Mouse (Mus musculus): ENCODE results near the gene Tulp3. TPM values are rescaled to one million over a fixed set of nuclear protein-coding genes. Genes with fewer than 3 reads are reported as not detected.
"Not testable (repeated sequence)": the region's sequence is repeated elsewhere in the genome, so short reads cannot be mapped to it uniquely, and the experiment has no call there.

Gene Tulp3
- polyA plus RNA-seq, 1 experiment from 2014 or later, result 19.6 TPM

DNA sequence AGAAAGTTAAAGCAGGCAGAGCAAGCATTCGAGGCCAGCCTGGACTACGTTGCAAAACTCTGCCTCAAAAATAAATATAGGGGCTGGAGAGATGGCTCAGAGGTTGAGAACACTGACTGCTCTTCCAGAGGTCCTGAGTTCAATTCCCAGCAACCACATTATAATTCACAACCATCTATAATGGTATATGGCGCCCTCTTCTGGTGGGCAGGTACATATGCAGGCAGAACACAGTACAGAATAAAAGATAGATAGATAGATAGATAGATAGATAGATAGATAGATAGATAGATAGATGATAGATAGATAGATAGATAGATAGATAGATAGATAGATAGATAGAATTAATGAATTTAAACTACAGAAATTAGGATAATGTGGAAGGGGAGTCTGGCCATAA, 53.0 kb downstream of the Tulp3 start:
- 74% methylated on average over 3 of the region's 3 CpGs for WGBS
- peaks cover 50% of the 10 kb centered on the region for H3K27me3 ChIP-seq
- not testable (repeated sequence) for H3K9me3 ChIP-seq; H3K27ac ChIP-seq; H3K4me3 ChIP-seq (replicated peaks); H3K36me3 ChIP-seq; H3K4me2 ChIP-seq (replicated peaks); ATAC-seq; H3K9ac ChIP-seq (replicated peaks)
- peaks cover 19% of the 10 kb centered on the region for H3K4me1 ChIP-seq (replicated peaks)

DNA sequence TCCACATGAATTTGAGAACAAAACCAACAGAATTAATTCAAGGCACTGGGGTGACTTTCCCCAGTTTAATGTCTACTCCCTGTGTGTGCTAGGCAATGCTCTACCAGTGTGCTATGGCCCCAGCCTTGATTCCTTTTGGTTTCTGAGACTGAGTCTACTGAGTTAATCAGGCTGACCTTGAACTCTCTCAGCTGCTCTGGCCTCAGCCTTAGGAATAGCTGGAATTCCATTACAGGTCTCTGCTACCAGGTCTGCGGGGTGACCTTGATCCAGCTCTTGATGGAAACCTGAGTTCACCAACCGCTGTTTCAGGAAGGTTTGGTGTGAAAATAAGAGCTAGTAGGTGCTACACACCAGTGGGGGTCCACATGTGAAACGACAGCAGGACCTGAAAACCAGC, 53.8 kb downstream of the Tulp3 start:
- WGBS, result 89% methylated on average over 3 of the region's 3 CpGs

DNA sequence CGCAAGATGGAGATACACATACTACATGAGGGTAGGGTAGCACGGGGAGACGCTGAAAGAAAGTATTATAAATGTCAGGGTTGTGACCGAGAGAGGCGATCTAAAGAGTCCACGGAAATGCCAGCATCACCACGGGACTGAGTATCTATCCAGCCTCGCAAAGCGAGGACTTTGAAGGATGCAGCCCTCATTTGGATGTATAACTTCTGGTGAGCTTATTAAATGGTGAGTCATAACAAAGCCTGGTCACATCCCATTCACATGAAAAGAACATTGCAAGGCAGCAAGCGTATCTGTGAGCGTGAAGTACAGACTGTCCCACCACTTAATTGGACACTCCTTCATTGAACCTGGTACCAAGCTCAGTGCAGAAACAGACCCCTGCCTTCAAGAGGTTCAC, 54.2 kb downstream of the Tulp3 start:
- H3K4me1 ChIP-seq (replicated peaks), result peaks cover 19% of the 10 kb centered on the region
- H3K27me3 ChIP-seq, result peaks cover 59% of the 10 kb centered on the region
- H3K9me3 ChIP-seq, result no peaks in the 10 kb centered on the region
- peak overlapping the region; percentile 65 for H3K4me3 ChIP-seq (replicated peaks)
- H3K4me2 ChIP-seq (replicated peaks), result peak overlapping the region; percentile 99; the same call in 1 of the 2 replicates
- H3K27ac ChIP-seq, result no peak overlapping the region
- no peak for ATAC-seq
- H3K9ac ChIP-seq (replicated peaks), result no peak overlapping the region
- 51% methylated on average over 11 of the region's 11 CpGs for WGBS
- no peaks in the 10 kb centered on the region for H3K36me3 ChIP-seq

More for the DNA sequence above, 53.8 kb downstream of the Tulp3 start:
- ATAC-seq, result no peak
- no peaks in the 10 kb centered on the region for H3K9me3 ChIP-seq
- H3K36me3 ChIP-seq, result no peaks in the 10 kb centered on the region
- H3K4me1 ChIP-seq (replicated peaks), result peaks cover 19% of the 10 kb centered on the region
- H3K4me2 ChIP-seq (replicated peaks), result no peak overlapping the region
- peaks cover 57% of the 10 kb centered on the region for H3K27me3 ChIP-seq
- H3K4me3 ChIP-seq (replicated peaks), result no peak overlapping the region
- H3K9ac ChIP-seq (replicated peaks), result no peak overlapping the region
- no peak overlapping the region for H3K27ac ChIP-seq

DNA sequence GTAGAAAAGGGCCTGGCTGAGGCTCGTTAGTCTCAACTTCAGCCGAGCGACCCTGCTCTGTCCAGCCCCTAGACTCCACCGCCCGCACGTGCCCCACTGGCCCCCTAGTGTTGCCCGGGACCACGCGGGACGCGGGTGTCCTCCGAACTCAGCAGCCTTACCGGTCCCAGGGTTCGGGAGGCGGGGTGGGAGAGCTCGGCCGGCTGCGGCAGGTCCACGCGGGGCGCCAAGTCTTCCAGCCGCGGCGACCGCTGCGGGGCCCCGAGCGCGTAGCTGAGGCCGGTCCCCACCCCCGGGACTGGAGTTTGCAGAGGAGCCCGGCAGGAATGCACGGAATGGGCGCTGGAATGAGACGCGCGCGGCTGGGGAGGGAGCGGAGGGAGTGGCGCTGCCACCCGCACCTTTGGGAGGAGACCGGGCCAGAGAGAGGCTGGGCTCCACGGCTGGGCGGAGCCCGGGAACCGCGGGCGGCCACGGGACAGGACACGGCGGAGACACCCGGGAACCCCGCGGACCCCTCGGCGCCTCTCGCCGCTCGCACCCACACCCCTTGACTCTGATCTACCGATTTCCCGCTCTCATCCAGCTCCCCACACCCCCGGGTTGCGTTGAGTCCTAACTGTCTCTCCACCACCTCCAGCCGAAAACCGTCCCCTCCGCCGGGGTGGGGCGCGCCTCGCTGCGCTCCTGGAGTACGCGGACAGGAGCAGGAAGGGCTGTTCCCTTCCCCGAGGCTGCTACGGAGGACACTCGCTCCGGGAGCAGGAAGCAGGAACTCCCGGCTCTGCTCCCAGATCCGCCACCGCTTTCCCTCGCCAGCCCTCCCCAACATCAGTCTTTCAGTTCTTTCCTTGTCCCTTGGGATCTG, 55.3 kb downstream of the Tulp3 start, which contains the start of gene Tead4:
Gene Tead4, minus strand, starts transcription at position 690 of the 868 bp plus-strand sequence.
- H3K27me3 ChIP-seq, result peaks cover 59% of the 10 kb centered on the region
- peak within 1 kb of the TSS; percentile 99 for H3K4me2 ChIP-seq (replicated peaks)
- no peaks in the 10 kb centered on the region for H3K9me3 ChIP-seq
- peaks cover 19% of the 10 kb centered on the region for H3K4me1 ChIP-seq (replicated peaks)
- peak; percentile 75 for ATAC-seq
- peak within 1 kb of the TSS; percentile 65 for H3K4me3 ChIP-seq (replicated peaks)
- no peaks in the 10 kb centered on the region for H3K36me3 ChIP-seq
- WGBS, result under 1% methylated on average over 78 of the region's 81 CpGs
- no peak within 1 kb of the TSS for H3K27ac ChIP-seq
- peak within 1 kb of the TSS; percentile 71 for H3K9ac ChIP-seq (replicated peaks)

DNA sequence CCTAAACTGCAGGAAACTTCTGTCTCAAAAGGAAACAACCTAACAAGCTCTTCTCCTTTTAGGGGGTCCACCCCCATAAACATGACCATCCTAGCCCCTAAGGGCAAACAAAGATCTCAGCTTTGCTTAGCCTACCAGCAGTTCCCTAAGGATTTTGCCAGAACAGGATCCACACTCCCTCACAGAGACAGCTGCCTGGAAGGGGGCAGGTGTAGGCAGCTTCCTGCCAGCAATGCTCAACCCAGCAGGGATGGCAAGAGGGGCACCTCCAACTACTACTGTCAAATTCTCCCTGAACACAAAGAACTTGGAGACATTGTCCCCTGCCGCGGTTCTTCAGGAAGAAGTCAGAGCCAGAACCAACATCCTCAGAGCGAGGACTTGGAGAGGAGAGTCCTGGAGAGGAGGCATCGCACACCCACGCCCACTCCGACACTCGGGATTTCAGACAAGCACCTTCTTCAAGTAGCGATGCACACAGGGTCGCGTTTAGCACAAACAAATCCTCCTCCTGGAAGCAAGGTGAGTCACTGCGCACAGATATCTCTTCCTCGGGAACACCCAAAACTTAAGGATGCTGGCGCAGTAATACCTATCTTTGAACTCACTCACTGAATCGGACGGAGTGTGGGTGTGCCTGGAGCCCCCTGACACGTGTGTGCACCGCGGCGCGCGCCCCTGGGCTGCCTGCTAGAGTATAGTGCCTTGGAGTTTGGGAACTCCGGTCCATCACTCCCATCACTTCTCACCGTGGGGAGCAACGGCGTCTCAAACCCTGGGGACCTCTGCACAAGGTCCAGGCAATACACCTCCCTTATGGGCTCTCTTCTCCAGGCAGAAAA, 56.1 kb downstream of the Tulp3 start:
- H3K4me3 ChIP-seq (replicated peaks), result peak overlapping the region; percentile 65
- H3K27ac ChIP-seq, result no peak overlapping the region
- peak; percentile 43 for ATAC-seq
- H3K9me3 ChIP-seq, result no peaks in the 10 kb centered on the region
- no peaks in the 10 kb centered on the region for H3K36me3 ChIP-seq
- H3K4me2 ChIP-seq (replicated peaks), result peak overlapping the region; percentile 99
- H3K4me1 ChIP-seq (replicated peaks), result peaks cover 19% of the 10 kb centered on the region
- H3K27me3 ChIP-seq, result peaks cover 59% of the 10 kb centered on the region
- 1% methylated on average over 25 of the region's 25 CpGs for WGBS
- peak overlapping the region; percentile 71 for H3K9ac ChIP-seq (replicated peaks)

DNA sequence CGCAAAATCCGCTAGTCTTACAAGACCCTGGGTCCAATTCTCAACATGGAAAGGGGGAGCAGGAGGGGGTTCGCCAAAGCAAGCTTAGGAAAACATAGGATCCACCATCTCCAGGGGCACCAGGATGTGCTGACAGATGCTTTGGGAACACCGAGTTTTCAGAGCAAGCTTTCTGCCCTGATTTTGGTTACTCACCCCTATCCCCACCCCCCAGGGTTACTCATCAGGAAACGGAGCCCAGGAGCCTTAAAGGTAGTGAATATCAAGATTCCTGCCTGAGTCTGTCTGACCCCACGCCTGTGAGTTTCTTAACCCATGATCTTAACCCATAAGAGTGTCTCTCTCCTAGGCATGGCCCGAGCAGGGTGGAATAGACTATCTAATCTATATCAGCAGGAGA, 57.4 kb downstream of the Tulp3 start:
- ATAC-seq, result no peak
- Histone ChIP-seq H3K27me3 (peaks cover 59% of the 10 kb centered on the region), H3K36me3 (no peaks in the 10 kb centered on the region), H3K9ac (replicated peaks) (no peak overlapping the region), H3K4me1 (replicated peaks) (peaks cover 19% of the 10 kb centered on the region), H3K4me2 (replicated peaks) (no peak overlapping the region), H3K4me3 (replicated peaks) (no peak overlapping the region), H3K9me3 (no peaks in the 10 kb centered on the region), H3K27ac (no peak overlapping the region)
- 54% methylated on average over 7 of the region's 7 CpGs for WGBS

DNA sequence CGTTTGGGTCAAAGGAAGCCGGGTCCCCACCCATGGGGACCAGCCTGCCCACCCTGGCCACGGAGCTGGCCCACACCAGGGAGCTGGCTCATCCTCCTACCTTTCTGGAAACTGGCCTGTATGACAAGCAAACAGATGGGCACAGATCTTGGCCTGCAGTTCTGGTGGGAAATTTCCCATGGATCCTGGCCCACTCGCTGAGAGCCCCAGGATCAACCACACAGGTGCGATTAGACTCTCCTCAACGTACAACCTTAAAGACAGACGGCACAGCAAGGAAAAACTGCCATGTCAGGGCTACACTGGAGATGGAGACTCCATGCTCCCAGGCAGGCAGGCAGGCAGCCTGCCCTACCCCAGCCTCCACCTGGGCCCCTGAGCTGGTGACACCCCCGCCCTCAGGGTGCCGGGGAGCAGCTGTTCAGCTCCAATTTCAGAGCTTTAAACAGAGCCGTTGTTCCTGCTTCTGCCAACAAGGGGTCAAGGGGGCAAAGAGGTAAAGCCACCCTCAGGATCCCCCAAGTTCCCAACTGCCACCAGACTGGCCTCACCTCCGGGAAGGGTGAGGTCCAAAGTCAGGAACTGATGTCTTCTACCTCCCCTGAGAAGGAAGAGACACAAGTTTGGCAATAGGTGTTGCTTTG, 58.8 kb downstream of the Tulp3 start:
- ATAC-seq, result no peak
- Histone ChIP-seq H3K27ac (no peak overlapping the region), H3K27me3 (peaks cover 52% of the 10 kb centered on the region), H3K4me3 (replicated peaks) (no peak overlapping the region), H3K9ac (replicated peaks) (no peak overlapping the region), H3K36me3 (no peaks in the 10 kb centered on the region), H3K4me2 (replicated peaks) (no peak overlapping the region), H3K4me1 (replicated peaks) (peaks cover 19% of the 10 kb centered on the region), H3K9me3 (no peaks in the 10 kb centered on the region)
- 40% methylated on average over 11 of the region's 11 CpGs for WGBS

DNA sequence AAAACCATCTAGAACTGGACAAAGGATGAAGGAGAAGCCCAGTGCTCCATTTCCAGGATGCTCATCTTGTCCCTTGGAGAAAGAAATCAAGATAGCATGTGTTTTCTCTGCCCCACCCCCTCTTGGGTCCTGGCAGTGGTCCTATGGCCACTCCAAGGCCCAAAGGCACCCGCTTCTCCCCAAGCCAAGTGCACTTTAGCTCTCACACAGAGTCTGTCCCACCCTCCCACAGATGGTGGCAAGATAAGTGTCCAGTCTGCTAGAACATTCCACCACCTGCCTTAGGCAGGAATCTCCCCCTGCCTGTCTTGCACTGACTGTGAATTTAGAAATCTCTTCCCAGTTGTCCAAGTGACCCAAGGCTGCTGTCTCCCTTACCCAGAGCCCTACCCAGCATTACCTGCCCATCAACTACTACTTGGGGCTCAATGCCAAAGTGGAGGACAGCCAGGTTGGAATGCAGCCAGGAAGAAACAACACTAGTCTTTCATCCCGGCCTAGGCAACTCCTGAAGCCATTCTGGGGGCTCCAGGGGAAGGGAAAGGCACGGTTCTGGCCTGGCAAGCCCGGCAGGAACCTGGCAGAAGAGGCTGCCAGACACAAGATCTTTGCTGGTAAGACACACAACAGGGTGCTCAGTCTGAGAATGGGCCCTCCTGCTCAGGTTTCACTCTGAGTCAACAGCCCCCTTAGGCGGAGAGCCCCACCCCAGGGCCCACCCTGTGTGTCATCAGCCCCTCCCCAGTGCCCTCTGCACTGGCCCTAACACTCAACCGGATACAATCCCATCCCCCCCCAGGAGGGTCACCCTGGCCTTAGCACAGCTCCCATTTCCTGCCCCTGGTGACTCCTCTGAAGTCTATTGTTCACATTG, 59.5 kb downstream of the Tulp3 start:
- no peak overlapping the region for H3K4me2 ChIP-seq (replicated peaks)
- H3K27ac ChIP-seq, result no peak overlapping the region
- ATAC-seq, result no peak
- no peak overlapping the region for H3K4me3 ChIP-seq (replicated peaks)
- no peak overlapping the region for H3K9ac ChIP-seq (replicated peaks)
- H3K27me3 ChIP-seq, result peaks cover 44% of the 10 kb centered on the region
- WGBS, result 47% methylated on average over 6 of the region's 6 CpGs
- H3K9me3 ChIP-seq, result no peaks in the 10 kb centered on the region
- H3K36me3 ChIP-seq, result no peaks in the 10 kb centered on the region
- H3K4me1 ChIP-seq (replicated peaks), result peaks cover 19% of the 10 kb centered on the region

DNA sequence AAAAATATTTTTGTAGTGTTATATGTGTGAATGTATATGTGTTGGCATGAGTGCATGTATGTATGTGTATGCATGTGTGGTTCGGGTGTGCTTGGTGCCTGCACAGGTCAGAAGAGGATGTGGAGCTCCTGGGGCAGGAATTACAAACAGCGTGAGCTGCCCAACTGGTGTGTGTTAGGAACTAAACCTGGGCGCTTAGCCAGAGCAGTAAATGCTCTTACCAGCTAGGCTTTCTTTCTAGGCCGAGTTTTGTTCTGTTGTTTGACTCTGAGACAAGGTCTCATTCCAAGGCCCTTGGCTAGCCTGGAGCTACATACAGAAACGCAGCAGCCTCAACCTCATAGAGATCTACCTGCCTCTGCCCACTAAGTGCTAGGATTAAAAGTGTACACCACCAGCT, 64.4 kb downstream of the Tulp3 start:
- Histone ChIP-seq H3K9ac (replicated peaks) (no peak overlapping the region), H3K27ac (no peak overlapping the region), H3K36me3 (no peaks in the 10 kb centered on the region), H3K9me3 (no peaks in the 10 kb centered on the region), H3K27me3 (peaks cover 9% of the 10 kb centered on the region; the same call in 1 of the 2 replicates), H3K4me3 (replicated peaks) (no peak overlapping the region), H3K4me2 (replicated peaks) (no peak overlapping the region), H3K4me1 (replicated peaks) (no peaks in the 10 kb centered on the region)
- 80% methylated on average over 5 of the region's 5 CpGs for WGBS
- no peak for ATAC-seq

DNA sequence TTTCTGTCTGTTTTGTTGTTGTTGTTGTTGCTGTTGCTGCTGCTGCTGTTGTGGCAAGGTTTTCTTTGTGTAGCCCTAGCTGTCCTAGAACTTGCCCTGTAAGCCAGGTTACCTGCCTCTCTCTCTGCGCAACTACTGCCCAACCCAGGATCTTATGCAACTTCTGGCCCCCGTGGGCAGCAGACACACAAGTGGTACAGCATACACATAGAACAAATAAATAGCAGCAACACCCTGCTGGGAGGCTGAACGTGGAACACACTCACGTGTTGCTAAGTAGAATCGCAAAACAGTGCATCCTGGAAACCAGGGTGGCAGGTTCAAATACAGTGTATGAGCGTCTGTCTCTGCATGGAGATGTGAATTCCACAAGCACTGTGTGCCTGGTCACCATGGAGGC, 67.0 kb downstream of the Tulp3 start:
- Histone ChIP-seq H3K4me1 (replicated peaks) (peaks cover 8% of the 10 kb centered on the region), H3K27ac (no peak overlapping the region), H3K9me3 (no peaks in the 10 kb centered on the region), H3K27me3 (peaks cover 14% of the 10 kb centered on the region; the same call in 1 of the 2 replicates), H3K9ac (replicated peaks) (no peak overlapping the region), H3K4me3 (replicated peaks) (no peak overlapping the region), H3K36me3 (no peaks in the 10 kb centered on the region), H3K4me2 (replicated peaks) (no peak overlapping the region)
- WGBS, result 81% methylated on average over 6 of the region's 6 CpGs
- ATAC-seq, result no peak
